Mouse (Mus musculus) hindbrain, embryonic 12.5 days (tissue): Measurements from ENCODE around the gene Tardbp. TPM values are rescaled to one million over a fixed set of nuclear protein-coding genes. Genes with fewer than 3 reads are reported as not detected.

ENCODE experiments used
- ATAC-seq: fragments of 200-750 bp; cut with Nextera tagmentation; 2 replicates; pipeline ENCODE4 v1.8.0; 2017; ENCODE audit warnings: moderate TSS enrichment; ENCODE audit not compliant: low FRiP score
- H3K27ac ChIP-seq: fragments of 300-500 bp; sonication (generic); 2 replicates; pipeline ENCODE4 v1.5.1; 2016; ENCODE audit warnings: mild to moderate bottlenecking
- H3K27me3 ChIP-seq: fragments of 300-500 bp; sonication (generic); 2 replicates; pipeline ENCODE4 v1.6.1; 2016; ENCODE audit warnings: mild to moderate bottlenecking
- H3K36me3 ChIP-seq: fragments of 300-500 bp; sonication (generic); 2 replicates; pipeline ENCODE4 v1.6.1; 2016; ENCODE audit warnings: mild to moderate bottlenecking
- H3K4me1 ChIP-seq: fragments of 300-500 bp; sonication (generic); 2 replicates; pipeline ENCODE4 v1.6.1; 2016
- H3K4me2 ChIP-seq: fragments of 300-500 bp; sonication (generic); replicated peaks from 2 replicates; pipeline ENCODE4 v1.6.1; 2016; ENCODE audit warnings: mild to moderate bottlenecking
- H3K4me3 ChIP-seq: fragments of 300-500 bp; sonication (generic); 2 replicates; pipeline ENCODE4 v1.5.1; 2016; ENCODE audit warnings: mild to moderate bottlenecking
- H3K9ac ChIP-seq: fragments of 300-500 bp; sonication (generic); 2 replicates; pipeline ENCODE4 v1.6.1; 2016; ENCODE audit warnings: mild to moderate bottlenecking, moderate library complexity
- H3K9me3 ChIP-seq: fragments of 300-500 bp; sonication (generic); replicated peaks from 2 replicates; pipeline ENCODE4 v1.6.1; 2016; ENCODE audit warnings: mild to moderate bottlenecking
- WGBS: fragments of 180-500 bp; shearing (Covaris S2); methylation state at CpG from one replicate; pipeline ENCODE4 v1.1.7; 2016; 5-methylcytosine and 5-hydroxymethylcytosine counted together
- polyA plus RNA-seq: library from polyadenylated mRNA; unstranded; fragments of >200 nt; fragmentation: Nextera tagmentation; extraction: Ambion mirVana; gene quantifications from 2 replicates; pipeline ENCODE4 v1.2.1, GENCODE M21; 2016

Tardbp gene
- polyA plus RNA-seq, result 333 and 353 TPM in 2 replicates

GRCm38 (mm10) chr4:148626623-148627185 is at the start of gene Tardbp:
TSS of gene Tardbp (minus strand) at chr4:148627019.
- Histone ChIP-seq H3K27ac (peak within 1 kb of the TSS; percentile 92), H3K4me3 (peak within 1 kb of the TSS; percentile 87), H3K27me3 (no peaks in the 10 kb centered on the region), H3K9ac (peak within 1 kb of the TSS; percentile 96), H3K4me1 (peaks cover 17% of the 10 kb centered on the region), H3K36me3 (peaks cover 35% of the 10 kb centered on the region), H3K9me3 (no peaks in the 10 kb centered on the region), H3K4me2 (peak within 1 kb of the TSS; percentile 83)
- WGBS, result under 1% methylated on average over 51 of the region's 51 CpGs
- ATAC-seq, result peak; percentile 95

- Histone ChIP-seq H3K4me1 (peaks cover 23% of the 10 kb centered on the region), H3K9me3 (no peaks in the 10 kb centered on the region), H3K4me2 (no peak overlapping the region), H3K27ac (0 out of 2 replicates have a peak overlapping the region, but pooled peaks have one; percentile 40), H3K9ac (peak overlapping the region; percentile 13; the same call in 1 of the 2 replicates), H3K27me3 (peaks cover 8% of the 10 kb centered on the region), H3K36me3 (no peaks in the 10 kb centered on the region), H3K4me3 (no peak overlapping the region)
- WGBS, result 49% methylated on average over 16 of the region's 16 CpGs
- ATAC-seq, result peak; percentile 26; the same call in 1 of the 2 replicates
Observed at GRCm38 (mm10) chr4:148676188-148676960, 49.6 kb upstream of the Tardbp start.

- WGBS, result 42% methylated on average over 7 of the region's 7 CpGs
- peaks cover 22% of the 10 kb centered on the region for H3K4me1 ChIP-seq
Observed at GRCm38 (mm10) chr4:148675043-148675442, 48.2 kb upstream of the Tardbp start.

GRCm38 (mm10) chr4:148671230-148671947 is 44.6 kb upstream of the Tardbp start:
- no peaks in the 10 kb centered on the region for H3K9me3 ChIP-seq
- ATAC-seq, result no peak
- no peaks in the 10 kb centered on the region for H3K36me3 ChIP-seq
- no peak overlapping the region for H3K4me3 ChIP-seq
- peaks cover 11% of the 10 kb centered on the region for H3K4me1 ChIP-seq
- H3K9ac ChIP-seq, result no peak overlapping the region
- H3K27me3 ChIP-seq, result peaks cover 12% of the 10 kb centered on the region
- no peak overlapping the region for H3K27ac ChIP-seq
- H3K4me2 ChIP-seq, result no peak overlapping the region
- WGBS, result 55% methylated on average over 16 of the region's 16 CpGs

More at GRCm38 (mm10) chr4:148675043-148675442, 48.2 kb upstream of the Tardbp start:
- H3K4me2 ChIP-seq, result no peak overlapping the region
- peaks cover 8% of the 10 kb centered on the region for H3K27me3 ChIP-seq
- H3K36me3 ChIP-seq, result no peaks in the 10 kb centered on the region
- ATAC-seq, result no peak
- no peak overlapping the region for H3K9ac ChIP-seq
- H3K27ac ChIP-seq, result no peak overlapping the region
- no peaks in the 10 kb centered on the region for H3K9me3 ChIP-seq
- no peak overlapping the region for H3K4me3 ChIP-seq

GRCm38 (mm10) chr4:148667006-148667755 is 40.4 kb upstream of the Tardbp start:
- 88% methylated on average over 15 of the region's 15 CpGs for WGBS
- no peak overlapping the region for H3K4me3 ChIP-seq
- no peak overlapping the region for H3K27ac ChIP-seq
- no peak overlapping the region for H3K4me2 ChIP-seq
- ATAC-seq, result no peak
- H3K4me1 ChIP-seq, result peaks cover 15% of the 10 kb centered on the region
- H3K27me3 ChIP-seq, result peaks cover 4% of the 10 kb centered on the region; the same call in 1 of the 2 replicates
- no peaks in the 10 kb centered on the region for H3K9me3 ChIP-seq
- no peak overlapping the region for H3K9ac ChIP-seq
- no peaks in the 10 kb centered on the region for H3K36me3 ChIP-seq

- Histone ChIP-seq H3K27me3 (peaks cover 8% of the 10 kb centered on the region; the same call in 1 of the 2 replicates), H3K36me3 (no peaks in the 10 kb centered on the region), H3K4me1 (peaks cover 18% of the 10 kb centered on the region), H3K9ac (no peak overlapping the region), H3K4me2 (no peak overlapping the region), H3K9me3 (no peaks in the 10 kb centered on the region), H3K27ac (no peak overlapping the region), H3K4me3 (no peak overlapping the region)
- WGBS, result 46% methylated on average over 6 of the region's 6 CpGs
- no peak for ATAC-seq
Observed at GRCm38 (mm10) chr4:148664021-148664420, 37.2 kb upstream of the Tardbp start.

- Histone ChIP-seq H3K27me3 (peaks cover 8% of the 10 kb centered on the region; the same call in 1 of the 2 replicates), H3K9me3 (no peaks in the 10 kb centered on the region), H3K9ac (no peak overlapping the region), H3K27ac (no peak overlapping the region), H3K4me1 (peaks cover 18% of the 10 kb centered on the region), H3K4me2 (no peak overlapping the region), H3K4me3 (no peak overlapping the region), H3K36me3 (no peaks in the 10 kb centered on the region)
- WGBS, result 77% methylated on average over 7 of the region's 7 CpGs
- no peak; the same call in 1 of the 2 replicates for ATAC-seq
Observed at GRCm38 (mm10) chr4:148663326-148663725, 36.5 kb upstream of the Tardbp start.

- Histone ChIP-seq H3K27ac (no peak overlapping the region), H3K4me2 (peak overlapping the region; percentile 34), H3K4me3 (no peak overlapping the region), H3K36me3 (no peaks in the 10 kb centered on the region), H3K4me1 (peaks cover 18% of the 10 kb centered on the region), H3K9ac (no peak overlapping the region), H3K9me3 (no peaks in the 10 kb centered on the region), H3K27me3 (peaks cover 8% of the 10 kb centered on the region; the same call in 1 of the 2 replicates)
- ATAC-seq, result no peak
- 33% methylated on average over 21 of the region's 21 CpGs for WGBS
Observed at GRCm38 (mm10) chr4:148662168-148662965, 35.5 kb upstream of the Tardbp start.

GRCm38 (mm10) chr4:148660174-148660573 is 33.4 kb upstream of the Tardbp start:
- 50% methylated on average over 3 of the region's 3 CpGs for WGBS
- H3K4me2 ChIP-seq, result no peak overlapping the region
- peaks cover 4% of the 10 kb centered on the region; the same call in 1 of the 2 replicates for H3K27me3 ChIP-seq
- no peak for ATAC-seq
- no peaks in the 10 kb centered on the region for H3K36me3 ChIP-seq
- H3K4me1 ChIP-seq, result peaks cover 21% of the 10 kb centered on the region
- no peak overlapping the region for H3K4me3 ChIP-seq
- no peak overlapping the region for H3K27ac ChIP-seq
- H3K9me3 ChIP-seq, result no peaks in the 10 kb centered on the region
- H3K9ac ChIP-seq, result no peak overlapping the region

- no peak overlapping the region for H3K4me2 ChIP-seq
- 0 out of 2 replicates have a peak, but pooled peaks cover 2% of the 10 kb centered on the region for H3K9me3 ChIP-seq
- H3K27me3 ChIP-seq, result peaks cover 4% of the 10 kb centered on the region; the same call in 1 of the 2 replicates
- no peak overlapping the region for H3K9ac ChIP-seq
- no peak overlapping the region for H3K27ac ChIP-seq
- no peak for ATAC-seq
- H3K4me3 ChIP-seq, result no peak overlapping the region
- peaks cover 11% of the 10 kb centered on the region for H3K4me1 ChIP-seq
- 86% methylated on average over 13 of the region's 13 CpGs for WGBS
- H3K36me3 ChIP-seq, result no peaks in the 10 kb centered on the region
Observed at GRCm38 (mm10) chr4:148657776-148658175, 31.0 kb upstream of the Tardbp start.
